Mouse (Mus musculus) monocyte, adult 2 months (primary cell): ENCODE measurements around the gene I830077J02Rik.

Experiments used
- DNase-seq, 2 experiments: peaks; one replicate each; pipeline ENCODE4 v3.0.0; 2022; ENCODE audit warnings: low spot score in 2 of 2, low read depth in 1 of 2

I830077J02Rik gene

DNA sequence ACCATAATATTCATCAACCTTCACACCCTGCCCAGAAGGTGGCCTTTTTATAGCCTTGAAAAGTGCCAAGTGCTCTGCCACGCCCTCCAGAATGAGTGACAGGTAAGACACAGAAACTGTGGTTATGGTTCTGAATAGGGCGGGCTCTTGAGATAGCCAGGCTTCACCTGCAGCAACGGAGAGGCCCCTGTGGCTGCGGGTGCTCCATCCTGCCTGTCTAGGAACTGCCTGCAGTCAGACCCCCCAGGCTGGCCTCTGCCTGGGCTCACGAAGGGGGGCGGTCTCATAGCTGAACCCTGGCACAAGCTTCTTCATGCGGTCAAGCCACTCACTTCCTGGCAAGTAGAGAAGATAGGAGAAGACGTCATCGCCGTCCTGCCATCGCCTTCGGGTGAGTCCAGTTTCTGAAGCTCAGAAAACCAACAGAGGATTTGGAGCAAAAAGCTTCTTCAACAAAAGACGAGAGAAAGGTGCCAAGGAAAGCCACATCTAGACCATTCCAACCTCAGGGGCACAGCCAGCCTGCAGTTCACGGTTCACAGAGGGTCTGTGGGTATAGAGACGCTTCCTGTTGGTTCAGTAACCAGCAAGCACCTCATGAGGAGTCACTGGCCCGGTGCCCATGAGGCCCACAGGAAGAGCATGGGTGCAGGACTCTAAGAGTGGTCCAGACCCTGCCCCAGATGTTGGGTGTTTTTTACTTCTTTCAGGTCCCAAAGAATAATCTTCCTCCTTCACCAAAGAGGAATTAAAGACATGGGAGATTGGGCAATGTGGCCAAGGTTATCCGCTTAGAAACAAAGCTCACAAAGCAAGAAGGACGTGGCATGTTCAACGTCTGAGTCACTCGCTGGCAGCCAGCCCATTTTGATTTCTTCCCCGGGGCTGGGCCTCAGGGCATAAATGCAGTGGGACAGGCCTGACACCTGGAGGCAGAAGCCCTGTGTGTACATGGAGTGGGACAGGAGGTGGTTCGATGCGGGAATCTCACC lies 37.6 kb downstream of the I830077J02Rik start:
- peak; percentile 92 to 96 for DNase-seq

- DNase-seq = no peak
Observed at GRCm38 (mm10) chr3:105893941-105894391, 38.5 kb downstream of the I830077J02Rik start.

DNA sequence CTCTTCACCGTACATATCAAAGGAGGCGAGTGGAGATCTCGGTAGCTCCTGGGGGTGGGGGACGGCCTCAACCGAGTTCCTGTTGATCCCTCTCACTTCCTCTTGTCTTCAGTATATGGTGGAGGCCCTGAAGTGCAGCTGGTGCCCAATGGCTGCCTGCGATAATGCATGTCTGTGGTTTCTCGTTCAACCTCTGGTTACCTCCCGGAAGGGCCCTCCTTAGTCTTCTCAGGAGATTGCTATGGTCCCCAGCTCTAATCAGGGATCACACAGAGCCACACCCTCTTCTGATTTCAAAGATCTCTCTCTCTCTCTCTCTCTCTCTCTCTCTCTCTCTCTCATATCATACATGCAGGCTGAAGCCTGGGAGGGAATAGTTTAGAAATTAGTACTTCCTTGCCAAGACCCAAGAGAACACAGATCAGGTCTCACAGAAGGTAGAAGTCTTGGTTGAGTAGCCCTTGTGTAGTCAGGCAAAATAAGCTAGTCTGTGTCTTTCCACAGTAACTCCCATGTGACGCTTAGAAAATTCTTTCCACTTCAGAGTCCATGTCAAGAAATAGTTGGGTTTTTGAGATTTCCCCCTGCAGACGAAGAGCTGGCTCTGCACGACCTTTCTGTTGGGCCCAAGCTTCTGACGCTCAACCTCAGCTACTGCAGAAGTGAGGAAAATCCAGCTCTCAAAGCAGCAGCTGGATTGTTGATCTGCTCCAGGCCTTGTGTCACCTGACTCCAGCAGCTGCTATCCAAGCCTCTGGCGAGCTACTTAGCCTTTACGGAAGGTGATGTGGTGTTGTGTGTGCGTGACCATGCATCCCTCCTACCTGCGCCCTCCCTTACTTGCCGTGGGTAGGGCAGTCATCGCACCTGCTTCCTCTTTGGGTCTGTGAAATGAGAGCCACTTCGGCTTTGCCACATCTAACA lies 39.6 kb downstream of the I830077J02Rik start:
- peak in 1 of 2 experiments; percentile 72 for DNase-seq

- peak in 1 of 2 experiments; percentile 38 for DNase-seq
Observed at GRCm38 (mm10) chr3:105891760-105892571, 40.5 kb downstream of the I830077J02Rik start.

- no peak for DNase-seq
Observed at GRCm38 (mm10) chr3:105891141-105891540, 41.3 kb downstream of the I830077J02Rik start.

DNA sequence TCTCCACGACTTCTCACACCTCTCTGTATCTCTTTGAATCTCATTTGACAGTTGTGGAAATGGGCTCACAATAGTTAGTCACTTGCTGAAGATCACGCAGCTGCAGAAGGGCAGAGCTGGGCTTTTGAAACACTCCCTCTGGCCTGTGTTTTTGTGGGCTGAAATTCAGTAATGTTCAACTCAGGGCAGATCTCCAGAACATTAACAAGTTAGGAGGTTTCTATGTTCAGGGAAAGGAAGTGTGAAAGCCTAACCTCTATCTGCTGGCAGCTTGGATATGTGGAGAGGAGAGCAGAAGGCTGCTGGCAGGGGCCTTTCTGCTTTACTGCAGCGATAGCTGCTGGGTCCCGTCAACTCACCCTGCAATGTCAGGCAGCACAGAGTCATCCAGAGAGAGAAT lies 42.2 kb downstream of the I830077J02Rik start:
- no peak for DNase-seq

- DNase-seq = no peak
Observed at GRCm38 (mm10) chr3:105888961-105889360, 43.5 kb downstream of the I830077J02Rik start.

DNA sequence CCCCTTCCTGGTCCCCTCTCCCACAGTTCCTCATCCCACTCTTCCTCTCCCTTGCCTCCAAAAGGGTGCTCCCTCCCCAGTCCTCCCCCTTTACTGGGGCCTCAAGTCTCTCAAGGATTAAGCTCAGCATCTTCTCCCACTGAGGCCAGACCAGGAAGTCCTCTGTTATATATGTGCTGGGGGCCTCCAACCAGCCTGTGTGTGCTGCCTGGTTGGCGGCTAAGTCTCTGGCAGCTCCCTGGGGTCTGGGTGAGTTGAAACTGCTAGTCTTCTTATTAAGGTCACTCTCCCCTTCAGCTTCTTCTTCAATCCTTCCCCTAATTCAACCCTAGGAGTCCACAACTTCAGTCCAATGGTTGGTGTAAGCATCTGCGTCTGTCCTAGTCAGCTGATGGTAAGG lies 49.4 kb downstream of the I830077J02Rik start:
- DNase-seq = no peak

DNA sequence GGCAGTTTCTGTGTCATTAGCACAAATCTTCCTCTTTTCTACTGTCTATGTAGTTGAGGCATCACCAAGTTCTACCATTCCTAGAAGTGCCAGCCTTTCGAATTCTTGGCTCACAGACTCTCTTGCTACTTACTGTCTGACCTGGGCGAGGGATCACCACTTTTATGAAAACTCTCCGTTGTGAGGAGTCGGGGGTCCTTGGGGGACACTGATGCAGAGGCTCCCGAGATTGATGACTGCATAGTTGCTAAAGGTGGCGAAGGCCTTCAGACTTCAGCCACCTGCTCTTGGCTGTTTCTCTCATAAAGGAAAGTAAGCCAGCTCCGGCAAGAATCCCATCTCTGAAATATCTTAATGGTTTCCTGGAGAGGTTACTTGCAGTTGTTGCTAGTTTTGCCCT lies 50.4 kb downstream of the I830077J02Rik start:
- no peak for DNase-seq

DNA sequence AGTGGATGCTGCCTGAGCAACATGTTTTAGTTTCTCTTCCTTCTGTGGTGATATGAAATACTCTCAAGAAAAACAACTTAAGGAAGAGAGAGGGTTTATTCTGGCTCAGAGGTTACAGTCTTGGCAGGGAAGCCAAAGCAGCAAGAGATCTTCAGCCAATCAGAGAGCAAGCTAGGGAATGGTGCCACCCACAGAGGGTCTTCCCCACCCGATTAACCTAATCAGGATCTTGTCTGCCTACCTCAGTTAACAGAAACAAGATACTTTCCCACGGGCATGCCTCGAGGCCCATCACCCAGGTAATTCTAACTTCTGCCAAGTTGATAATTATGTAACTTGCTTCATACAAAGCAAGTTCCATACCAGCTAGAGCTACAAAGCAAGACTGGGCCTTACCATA lies 52.0 kb downstream of the I830077J02Rik start:
- no peak for DNase-seq

DNA sequence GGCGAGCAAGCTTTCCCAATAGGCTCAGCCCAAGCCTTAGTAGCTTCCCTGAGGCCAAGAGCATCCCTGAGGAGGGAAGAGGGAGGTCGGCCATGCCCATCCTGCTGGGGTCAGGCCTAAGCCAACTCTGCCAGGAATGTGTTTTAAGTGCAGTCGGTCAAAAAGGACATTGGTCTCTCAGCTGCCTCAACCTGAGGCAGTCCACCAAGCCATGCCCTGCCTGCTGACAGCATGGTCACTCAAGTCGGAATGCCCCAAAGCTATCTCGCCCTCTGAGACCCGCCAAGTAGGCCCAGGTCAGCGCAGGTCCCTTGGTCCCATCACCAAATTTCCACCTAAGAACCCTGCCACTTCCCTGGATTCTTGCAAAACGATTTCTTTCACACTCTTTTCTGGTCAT lies 53.7 kb downstream of the I830077J02Rik start:
- DNase-seq = no peak

DNA sequence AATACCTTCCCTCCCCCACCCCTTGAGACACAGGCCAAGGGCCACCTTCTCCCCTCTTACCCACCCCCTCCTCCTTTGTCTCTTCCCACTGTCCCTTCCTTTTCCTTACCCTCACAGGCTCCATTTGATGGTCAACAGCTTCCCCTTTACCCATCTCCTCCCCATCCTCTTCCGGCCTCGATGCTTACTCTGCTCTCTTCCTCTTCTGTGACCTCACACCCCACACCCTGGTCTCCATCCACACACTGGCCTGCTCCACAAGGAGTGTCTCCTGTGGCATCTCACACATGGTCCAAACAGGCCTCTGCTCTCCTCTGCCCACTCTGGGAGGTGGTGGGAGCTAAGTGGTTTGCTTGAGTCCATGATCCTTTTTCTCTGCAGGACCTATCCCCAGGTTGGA lies 54.5 kb downstream of the I830077J02Rik start:
- DNase-seq = no peak

- DNase-seq = no peak
Observed at GRCm38 (mm10) chr3:105877252-105877803, 55.1 kb downstream of the I830077J02Rik start.

DNA sequence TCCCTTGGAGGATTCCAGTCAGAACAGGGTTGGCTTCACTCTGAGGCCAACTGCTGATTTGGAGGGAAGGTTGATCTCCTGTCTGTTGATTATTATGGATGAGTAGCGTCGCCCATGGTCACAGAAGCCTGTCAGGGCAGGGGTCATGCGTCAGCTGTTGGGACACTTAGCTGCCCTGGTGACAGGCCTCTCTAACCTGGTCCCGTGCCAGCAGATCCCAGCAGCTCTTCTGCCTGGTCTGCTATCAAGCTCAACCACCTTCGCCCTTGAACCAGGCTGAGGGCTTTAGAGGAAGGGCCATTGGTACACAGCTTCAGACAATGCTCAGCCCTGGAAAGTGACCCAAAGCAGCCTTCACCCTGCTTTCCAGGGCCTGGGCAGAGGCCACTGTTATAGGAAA lies 56.4 kb downstream of the I830077J02Rik start:
- no peak for DNase-seq
